Mouse (Mus musculus): ENCODE data around the gene Magi1.

Magi1 gene

GRCm38 (mm10) chr6:93895721-93896120, 388.0 kb downstream of the Magi1 start:
- DNase-seq (ENCODE audit: low spot score in 2 of 2) = no peak

- no peak for DNase-seq (ENCODE audit: low spot score in 2 of 2)
Measured at GRCm38 (mm10) chr6:93893956-93894355, 389.8 kb downstream of the Magi1 start.

GRCm38 (mm10) chr6:93892922-93893321, 390.8 kb downstream of the Magi1 start:
- no peak for DNase-seq (ENCODE audit: low spot score in 2 of 2)

GRCm38 (mm10) chr6:93890011-93890410, 393.7 kb downstream of the Magi1 start:
- DNase-seq (ENCODE audit: low spot score in 2 of 2) = no peak

- no peak for DNase-seq (ENCODE audit: low spot score in 2 of 2)
Measured at GRCm38 (mm10) chr6:93877337-93877736, 406.4 kb downstream of the Magi1 start.

GRCm38 (mm10) chr6:93874936-93875335, 408.8 kb downstream of the Magi1 start:
- DNase-seq (ENCODE audit: low spot score in 2 of 2) = no peak

GRCm38 (mm10) chr6:93874376-93874775, 409.3 kb downstream of the Magi1 start:
- peak in 1 of 2 experiments; percentile 14 for DNase-seq (ENCODE audit: low spot score in 2 of 2)

- no peak for DNase-seq (ENCODE audit: low spot score in 2 of 2)
Measured at GRCm38 (mm10) chr6:93873536-93873935, 410.2 kb downstream of the Magi1 start.

GRCm38 (mm10) chr6:93871516-93871915, 412.2 kb downstream of the Magi1 start:
- DNase-seq (ENCODE audit: low spot score in 2 of 2) = no peak

- no peak for DNase-seq (ENCODE audit: low spot score in 2 of 2)
Measured at GRCm38 (mm10) chr6:93870023-93870422, 413.7 kb downstream of the Magi1 start.

- DNase-seq (ENCODE audit: low spot score in 2 of 2) = no peak
Measured at GRCm38 (mm10) chr6:93862263-93862662, 421.5 kb downstream of the Magi1 start.

- no peak for DNase-seq (ENCODE audit: low spot score in 2 of 2)
Measured at GRCm38 (mm10) chr6:93856783-93857182, 426.9 kb downstream of the Magi1 start.

GRCm38 (mm10) chr6:93855806-93856641, 427.7 kb downstream of the Magi1 start:
- peak in 1 of 2 experiments; percentile 42 for DNase-seq (ENCODE audit: low spot score in 2 of 2)

- DNase-seq (ENCODE audit: low spot score in 2 of 2) = no peak
Measured at GRCm38 (mm10) chr6:93848942-93849790, 434.6 kb downstream of the Magi1 start.

- DNase-seq (ENCODE audit: low spot score in 2 of 2) = no peak
Measured at GRCm38 (mm10) chr6:93845498-93845897, 438.2 kb downstream of the Magi1 start.

- no peak for DNase-seq (ENCODE audit: low spot score in 2 of 2)
Measured at GRCm38 (mm10) chr6:93845080-93845479, 438.6 kb downstream of the Magi1 start.

GRCm38 (mm10) chr6:93844576-93844975, 439.1 kb downstream of the Magi1 start:
- DNase-seq (ENCODE audit: low spot score in 2 of 2) = no peak

GRCm38 (mm10) chr6:93838398-93838797, 445.3 kb downstream of the Magi1 start:
- DNase-seq (ENCODE audit: low spot score in 2 of 2) = no peak

GRCm38 (mm10) chr6:93836585-93836984, 447.1 kb downstream of the Magi1 start:
- DNase-seq (ENCODE audit: low spot score in 2 of 2) = no peak

GRCm38 (mm10) chr6:93835211-93835610, 448.5 kb downstream of the Magi1 start:
- DNase-seq (ENCODE audit: low spot score in 2 of 2) = no peak

- no peak for DNase-seq (ENCODE audit: low spot score in 2 of 2)
Measured at GRCm38 (mm10) chr6:93828262-93828661, 455.5 kb downstream of the Magi1 start.

- no peak for DNase-seq (ENCODE audit: low spot score in 2 of 2)
Measured at GRCm38 (mm10) chr6:93826875-93827274, 456.8 kb downstream of the Magi1 start.

Measured in left cerebral cortex, adult 9 months (tissue).